ENCODE assay signal across 13 mouse cellular contexts in the genomic region with DNA sequence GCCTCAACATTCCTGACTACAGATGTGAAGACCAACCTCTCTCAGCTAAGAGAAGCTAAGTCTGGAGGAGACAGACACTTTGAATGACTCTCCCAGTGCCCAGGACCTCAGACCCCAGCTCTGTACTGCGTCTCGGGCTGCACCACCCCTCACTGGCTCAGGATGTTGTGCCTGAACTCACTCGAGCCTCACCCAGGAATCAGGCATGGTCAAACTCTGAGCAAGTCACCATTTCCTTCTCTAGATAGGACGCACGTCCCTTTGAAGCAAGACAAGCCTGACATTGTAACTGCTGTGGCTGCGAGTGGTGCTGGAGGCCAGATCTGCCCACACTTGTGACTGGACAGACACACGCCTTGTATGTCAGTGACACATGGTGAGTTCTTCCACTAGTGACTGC.
DNase-seq lines count a peak whose midpoint lies in the region; ATAC-seq lines count a peak whose summit lies in the region.
"Had no signal": no experiment of that assay in that cellular context is flagged by ENCODE, and none has a peak within 500 bp of the region (broad histone marks: within the 10 kb centered on the region; RNA-seq: fewer than 3 reads in every experiment).

No protein-coding gene starts in this region.

- no peaks in the 10 kb centered on the region for H3K27me3 ChIP-seq in kidney, embryonic 15.5 days
- no peaks in the 10 kb centered on the region for H3K27me3 ChIP-seq in forebrain, embryonic 11.5 days (ENCODE audit: control insufficient read depth, insufficient read depth, low read length)
- H3K27me3 ChIP-seq in hindbrain, embryonic 13.5 days, result no peaks in the 10 kb centered on the region
- H3K27me3 ChIP-seq in midbrain, embryonic 15.5 days (replicated peaks), result no peaks in the 10 kb centered on the region
- H3K27me3 ChIP-seq: heart, embryonic 13.5 days; liver, embryonic 15.5 days had no signal

- H3K4me1 ChIP-seq in kidney, embryonic 15.5 days, result 0 out of 2 replicates have a peak, but pooled peaks cover 13% of the 10 kb centered on the region
- peaks cover 7% of the 10 kb centered on the region; the same call in 1 of the 2 replicates for H3K4me1 ChIP-seq in forebrain, embryonic 11.5 days (replicated peaks; ENCODE audit: control insufficient read depth, insufficient read depth, low read length)
- H3K4me1 ChIP-seq in hindbrain, embryonic 13.5 days (replicated peaks), result peaks cover 14% of the 10 kb centered on the region
- peaks cover 13% of the 10 kb centered on the region for H3K4me1 ChIP-seq in midbrain, embryonic 15.5 days
- H3K4me1 ChIP-seq: liver, embryonic 15.5 days had no signal

- H3K36me3 ChIP-seq in kidney, embryonic 15.5 days, result no peaks in the 10 kb centered on the region
- H3K36me3 ChIP-seq in forebrain, embryonic 11.5 days (ENCODE audit: control insufficient read depth, insufficient read depth, low read length), result no peaks in the 10 kb centered on the region
- no peaks in the 10 kb centered on the region for H3K36me3 ChIP-seq in hindbrain, embryonic 13.5 days
- H3K36me3 ChIP-seq in midbrain, embryonic 15.5 days (replicated peaks), result no peaks in the 10 kb centered on the region
- H3K36me3 ChIP-seq: heart, embryonic 13.5 days; liver, embryonic 15.5 days had no signal

- peak; percentile 1 for DNase-seq in kidney, adult 18-20 months
- DNase-seq in forebrain, embryonic 11.5 days (ENCODE audit: low spot score), result no peak
- no peak for DNase-seq in natural killer cell, adult 2 months (ENCODE audit: low spot score in 2 of 2)
- DNase-seq in spleen, postnatal 4 days (ENCODE audit: low spot score in 2 of 2), result no peak
- DNase-seq: thymus, adult 2 months had no signal

- WGBS in kidney, embryonic 15.5 days, result 57% methylated on average over 7 of the region's 7 CpGs
- WGBS in forebrain, embryonic 11.5 days, result 75% methylated on average over 7 of the region's 7 CpGs
- WGBS in hindbrain, embryonic 13.5 days, result 74% methylated on average over 7 of the region's 7 CpGs
- WGBS in midbrain, embryonic 15.5 days, result 78% methylated on average over 7 of the region's 7 CpGs

- no peaks in the 10 kb centered on the region for H3K9me3 ChIP-seq in kidney, embryonic 15.5 days (replicated peaks)
- no peaks in the 10 kb centered on the region for H3K9me3 ChIP-seq in forebrain, embryonic 11.5 days (ENCODE audit: control insufficient read depth, low read length)
- no peaks in the 10 kb centered on the region for H3K9me3 ChIP-seq in hindbrain, embryonic 13.5 days
- H3K9me3 ChIP-seq in midbrain, embryonic 15.5 days, result no peaks in the 10 kb centered on the region
- H3K9me3 ChIP-seq: heart, embryonic 13.5 days; liver, embryonic 15.5 days had no signal

- H3K9ac ChIP-seq in kidney, embryonic 15.5 days, result no peak overlapping the region
- no peak overlapping the region for H3K9ac ChIP-seq in forebrain, embryonic 11.5 days (ENCODE audit: low read length)
- H3K9ac ChIP-seq in hindbrain, embryonic 13.5 days, result no peak overlapping the region
- no peak overlapping the region for H3K9ac ChIP-seq in midbrain, embryonic 15.5 days
- H3K9ac ChIP-seq: heart, embryonic 13.5 days; liver, embryonic 15.5 days had no signal

- no peak overlapping the region for H3K27ac ChIP-seq in kidney, embryonic 15.5 days
- H3K27ac ChIP-seq in forebrain, embryonic 11.5 days (ENCODE audit: low read depth, low read length), result peak overlapping the region; percentile 42
- H3K27ac ChIP-seq in hindbrain, embryonic 13.5 days, result peak overlapping the region; percentile 87
- H3K27ac ChIP-seq in midbrain, embryonic 15.5 days, result peak overlapping the region; percentile 45
- H3K27ac ChIP-seq: heart, embryonic 13.5 days; liver, embryonic 15.5 days; macrophage had no signal

- H3K4me2 ChIP-seq in kidney, embryonic 15.5 days, result no peak overlapping the region
- H3K4me2 ChIP-seq in forebrain, embryonic 11.5 days (ENCODE audit: low read depth, low read length, severe bottlenecking), result no peak overlapping the region
- H3K4me2 ChIP-seq in hindbrain, embryonic 13.5 days, result no peak overlapping the region
- H3K4me2 ChIP-seq in midbrain, embryonic 15.5 days, result no peak overlapping the region
- H3K4me2 ChIP-seq: heart, embryonic 13.5 days; liver, embryonic 15.5 days had no signal

- ATAC-seq in kidney, embryonic 15.5 days (replicated peaks; ENCODE audit: low FRiP score), result no peak
- ATAC-seq in forebrain, embryonic 11.5 days (replicated peaks; ENCODE audit: low FRiP score), result peak; percentile 51; the same call in 1 of the 2 replicates
- ATAC-seq in hindbrain, embryonic 13.5 days (ENCODE audit: low FRiP score), result no peak
- no peak for ATAC-seq in midbrain, embryonic 15.5 days (replicated peaks)
- ATAC-seq: activated CD4-positive, CD25-positive, alpha-beta regulatory T cell, adult 4 months; inflammation-experienced regulatory T-cells, adult 6 months had no signal

- H3K4me3 ChIP-seq in kidney, embryonic 15.5 days (replicated peaks), result no peak overlapping the region
- no peak overlapping the region for H3K4me3 ChIP-seq in forebrain, embryonic 11.5 days (ENCODE audit: low read depth, low read length)
- no peak overlapping the region for H3K4me3 ChIP-seq in hindbrain, embryonic 13.5 days
- no peak overlapping the region for H3K4me3 ChIP-seq in midbrain, embryonic 15.5 days
- H3K4me3 ChIP-seq: heart, embryonic 13.5 days; liver, embryonic 15.5 days had no signal
